Comparison of ENCODE assay signal across 24 mouse cellular contexts in genomic region chr15:31346508-31346907, GRCm38 (mm10).
"Had no signal": no experiment of that assay in that cellular context is flagged by ENCODE, and none has a peak within 500 bp of the region (broad histone marks: within the 10 kb centered on the region; RNA-seq: fewer than 3 reads in every experiment).

No protein-coding gene starts in this region.

- H3K36me3 ChIP-seq: heart, embryonic 13.5 days; heart, embryonic 15.5 days; hindbrain, embryonic 12.5 days; hindbrain, embryonic 15.5 days; kidney, embryonic 15.5 days; limb, embryonic 13.5 days; limb, embryonic 15.5 days; liver, embryonic 12.5 days had no signal

- H3K4me3 ChIP-seq: heart, adult 2 months; heart, embryonic 13.5 days; heart, embryonic 15.5 days; hindbrain, embryonic 12.5 days; hindbrain, embryonic 15.5 days; kidney, embryonic 15.5 days; limb, embryonic 13.5 days; limb, embryonic 15.5 days; liver, embryonic 12.5 days had no signal

- H3K9ac ChIP-seq: forebrain, postnatal 0 days; heart, embryonic 13.5 days; heart, embryonic 15.5 days; hindbrain, embryonic 12.5 days; hindbrain, embryonic 15.5 days; kidney, embryonic 15.5 days; limb, embryonic 13.5 days; limb, embryonic 15.5 days; liver, embryonic 12.5 days had no signal

- H3K9me3 ChIP-seq: heart, embryonic 13.5 days; heart, embryonic 15.5 days; hindbrain, embryonic 12.5 days; hindbrain, embryonic 15.5 days; kidney, embryonic 15.5 days; limb, embryonic 13.5 days; limb, embryonic 15.5 days; liver, embryonic 12.5 days had no signal

- H3K4me2 ChIP-seq: heart, embryonic 11.5 days; heart, embryonic 13.5 days; heart, embryonic 15.5 days; hindbrain, embryonic 12.5 days; hindbrain, embryonic 15.5 days; kidney, embryonic 15.5 days; limb, embryonic 13.5 days; limb, embryonic 15.5 days; liver, embryonic 12.5 days had no signal

- DNase-seq: forebrain, postnatal 0 days; gastrocnemius, postnatal 14 days; gastrocnemius, postnatal 36 days; heart, adult 11 months; heart, adult 2 months; heart, postnatal 14 days; heart, postnatal 36 days; kidney, adult 11 months; kidney, adult 2 months; kidney, adult 9 months; kidney, postnatal 14 days; kidney, postnatal 36 days had no signal

- H3K4me1 ChIP-seq: hindbrain, embryonic 12.5 days had no signal

- ATAC-seq: forebrain, postnatal 0 days; hindbrain, postnatal 0 days; intestine, embryonic 16.5 days; liver, embryonic 12.5 days had no signal

- H3K27me3 ChIP-seq: heart, embryonic 13.5 days; heart, embryonic 15.5 days; hindbrain, embryonic 12.5 days; hindbrain, embryonic 15.5 days; kidney, embryonic 15.5 days; limb, embryonic 13.5 days; limb, embryonic 15.5 days; liver, embryonic 12.5 days had no signal

- H3K27ac ChIP-seq: heart, adult 2 months; heart, embryonic 13.5 days; heart, embryonic 15.5 days; hindbrain, embryonic 12.5 days; hindbrain, embryonic 15.5 days; hindbrain, postnatal 0 days; kidney, embryonic 15.5 days; kidney, postnatal 0 days; limb, embryonic 13.5 days; limb, embryonic 15.5 days; liver, embryonic 12.5 days had no signal
